Mouse (Mus musculus) embryonic facial prominence, embryonic 11.5 days (tissue): ENCODE results near the gene Fbxo41. TPM values are rescaled to one million over a fixed set of nuclear protein-coding genes. Genes with fewer than 3 reads are reported as not detected.
A peak's percentile ranks its signal among the peaks of the same experiment; 100 is the strongest.

Source experiments
- ATAC-seq: fragments of 200-750 bp; cut with Nextera tagmentation; replicated peaks from 2 replicates; pipeline ENCODE4 v1.8.0; 2017; ENCODE audit warnings: low read depth; ENCODE audit not compliant: insufficient number of reproducible peaks, low FRiP score, low TSS enrichment
- DNase-seq: peaks from one replicate; pipeline ENCODE4 v3.0.0-alpha.2; 2015; ENCODE audit warnings: low spot score
- H3K27ac ChIP-seq: fragments of 300-500 bp; sonication (generic); replicated peaks from 2 replicates; pipeline ENCODE4 v1.5.1; 2014; ENCODE audit warnings: mild to moderate bottlenecking, low read depth, low read length, control low read depth
- H3K27me3 ChIP-seq: fragments of 300-500 bp; sonication (generic); 2 replicates; pipeline ENCODE4 v1.6.1; 2014; ENCODE audit warnings: mild to moderate bottlenecking, low read length, moderate library complexity, mixed read lengths; ENCODE audit not compliant: control insufficient read depth, insufficient read depth
- H3K36me3 ChIP-seq: fragments of 300-500 bp; sonication (generic); replicated peaks from 2 replicates; pipeline ENCODE4 v1.6.1; 2014; ENCODE audit warnings: low read depth, mild to moderate bottlenecking, low read length, moderate library complexity, mixed read lengths; ENCODE audit not compliant: control insufficient read depth, insufficient read depth
- H3K4me1 ChIP-seq: fragments of 300-500 bp; sonication (generic); 2 replicates; pipeline ENCODE4 v1.6.1; 2014; ENCODE audit warnings: low read length, mixed read lengths; ENCODE audit not compliant: control insufficient read depth, insufficient read depth
- H3K4me2 ChIP-seq: fragments of 300-500 bp; sonication (generic); 2 replicates; pipeline ENCODE4 v1.6.1; 2014; ENCODE audit warnings: low read depth, mild to moderate bottlenecking, control low read depth, low read length, moderate library complexity
- H3K4me3 ChIP-seq: fragments of 300-500 bp; sonication (generic); 2 replicates; pipeline ENCODE4 v1.5.1; 2014; ENCODE audit warnings: low read depth, low read length, control low read depth
- H3K9ac ChIP-seq: fragments of 300-500 bp; sonication (generic); replicated peaks from 2 replicates; pipeline ENCODE4 v1.6.1; 2014; ENCODE audit warnings: mild to moderate bottlenecking, control low read depth, low read length
- H3K9me3 ChIP-seq: fragments of 300-500 bp; sonication (generic); replicated peaks from 2 replicates; pipeline ENCODE4 v1.6.1; 2016; ENCODE audit warnings: mild to moderate bottlenecking, low read length, inconsistent platforms, mixed read lengths; ENCODE audit not compliant: control insufficient read depth
- WGBS: fragments of 180-500 bp; shearing (Covaris S2); extraction: QIAGEN DNeasy Blood & Tissue Kit; methylation state at CpG from one replicate; pipeline ENCODE4 v1.1.7; 2014; 5-methylcytosine and 5-hydroxymethylcytosine counted together
- polyA plus RNA-seq: library from polyadenylated mRNA; unstranded; fragments of >200 nt; fragmentation: Nextera tagmentation; extraction: Ambion mirVana; gene quantifications from 2 replicates; pipeline ENCODE4 v1.2.1, GENCODE M21; 2014

The Fbxo41 gene
- polyA plus RNA-seq, 1 experiment from 2014 or later, result 0.35 TPM

GRCm38 (mm10) chr6:85472542-85472941 lies 30.3 kb downstream of the Fbxo41 start:
- ATAC-seq (no peak), DNase-seq (no peak)
- 53% methylated on average over 5 of the region's 5 CpGs for WGBS
- peaks cover 1% of the 10 kb centered on the region; the same call in 1 of the 2 replicates for H3K27me3 ChIP-seq
- no peaks in the 10 kb centered on the region for H3K4me1 ChIP-seq
- no peak overlapping the region for H3K27ac ChIP-seq
- H3K9ac ChIP-seq, result no peak overlapping the region
- no peak overlapping the region for H3K4me3 ChIP-seq
- no peaks in the 10 kb centered on the region for H3K9me3 ChIP-seq
- H3K36me3 ChIP-seq, result peaks cover 7% of the 10 kb centered on the region
- no peak overlapping the region for H3K4me2 ChIP-seq

- H3K9me3 ChIP-seq, result no peaks in the 10 kb centered on the region
- no peak overlapping the region for H3K4me3 ChIP-seq
- ATAC-seq (no peak), DNase-seq (no peak)
- H3K9ac ChIP-seq, result no peak overlapping the region
- no peak overlapping the region for H3K4me2 ChIP-seq
- H3K36me3 ChIP-seq, result peaks cover 7% of the 10 kb centered on the region
- WGBS, result 60% methylated on average over 8 of the region's 8 CpGs
- H3K27me3 ChIP-seq, result no peaks in the 10 kb centered on the region
- H3K4me1 ChIP-seq, result no peaks in the 10 kb centered on the region
- H3K27ac ChIP-seq, result no peak overlapping the region
Observed at GRCm38 (mm10) chr6:85471962-85472361, 30.8 kb downstream of the Fbxo41 start.

GRCm38 (mm10) chr6:85469660-85470430 lies 32.9 kb downstream of the Fbxo41 start:
- no peak overlapping the region for H3K4me3 ChIP-seq
- H3K4me1 ChIP-seq, result no peaks in the 10 kb centered on the region
- no peak overlapping the region for H3K27ac ChIP-seq
- DNase-seq, result no peak
- no peak overlapping the region for H3K4me2 ChIP-seq
- H3K9ac ChIP-seq, result no peak overlapping the region
- H3K27me3 ChIP-seq, result no peaks in the 10 kb centered on the region
- H3K9me3 ChIP-seq, result no peaks in the 10 kb centered on the region
- no peak for ATAC-seq
- H3K36me3 ChIP-seq, result peaks cover 14% of the 10 kb centered on the region
- 79% methylated on average over 5 of the region's 5 CpGs for WGBS

GRCm38 (mm10) chr6:85465381-85465780 lies 37.4 kb downstream of the Fbxo41 start:
- no peak overlapping the region for H3K4me3 ChIP-seq
- ATAC-seq (no peak), DNase-seq (peak; percentile 35)
- H3K36me3 ChIP-seq, result peaks cover 24% of the 10 kb centered on the region
- H3K9me3 ChIP-seq, result no peaks in the 10 kb centered on the region
- no peak overlapping the region for H3K4me2 ChIP-seq
- no peaks in the 10 kb centered on the region for H3K27me3 ChIP-seq
- H3K27ac ChIP-seq, result no peak overlapping the region
- H3K4me1 ChIP-seq, result no peaks in the 10 kb centered on the region
- no peak overlapping the region for H3K9ac ChIP-seq

- Histone ChIP-seq H3K9me3 (no peaks in the 10 kb centered on the region), H3K4me2 (no peak overlapping the region), H3K27ac (no peak overlapping the region), H3K9ac (no peak overlapping the region), H3K4me1 (no peaks in the 10 kb centered on the region), H3K36me3 (peaks cover 9% of the 10 kb centered on the region), H3K27me3 (no peaks in the 10 kb centered on the region), H3K4me3 (no peak overlapping the region)
- no peak for ATAC-seq
- 86% methylated on average over 2 of the region's 2 CpGs for WGBS
- DNase-seq, result no peak
Observed at GRCm38 (mm10) chr6:85459621-85460020, 43.2 kb downstream of the Fbxo41 start.

- Histone ChIP-seq H3K27me3 (no peaks in the 10 kb centered on the region), H3K9ac (peak overlapping the region; percentile 95), H3K9me3 (no peaks in the 10 kb centered on the region), H3K4me3 (peak overlapping the region; percentile 85), H3K4me2 (peak overlapping the region; percentile 87), H3K27ac (no peak overlapping the region), H3K4me1 (peaks cover 5% of the 10 kb centered on the region; the same call in 1 of the 2 replicates), H3K36me3 (no peaks in the 10 kb centered on the region)
- no peak for DNase-seq
- 12% methylated on average over 7 of the region's 7 CpGs for WGBS
- no peak for ATAC-seq
Observed at GRCm38 (mm10) chr6:85452816-85453215, 50.0 kb downstream of the Fbxo41 start.

- no peaks in the 10 kb centered on the region for H3K9me3 ChIP-seq
- H3K4me2 ChIP-seq, result peak overlapping the region; percentile 87
- peaks cover 5% of the 10 kb centered on the region; the same call in 1 of the 2 replicates for H3K4me1 ChIP-seq
- DNase-seq, result no peak
- H3K27ac ChIP-seq, result peak overlapping the region; percentile 87
- no peaks in the 10 kb centered on the region for H3K36me3 ChIP-seq
- H3K9ac ChIP-seq, result peak overlapping the region; percentile 95
- peak; percentile 20; the same call in 1 of the 2 replicates for ATAC-seq
- peak overlapping the region; percentile 85 for H3K4me3 ChIP-seq
- no peaks in the 10 kb centered on the region for H3K27me3 ChIP-seq
- 0% methylated on average over 15 of the region's 15 CpGs for WGBS
Observed at GRCm38 (mm10) chr6:85452411-85452665, 50.5 kb downstream of the Fbxo41 start.

- Histone ChIP-seq H3K4me2 (peak within 1 kb of the TSS; percentile 87), H3K4me3 (peak within 1 kb of the TSS; percentile 85), H3K27ac (peak within 1 kb of the TSS; percentile 87), H3K36me3 (no peaks in the 10 kb centered on the region), H3K9ac (peak within 1 kb of the TSS; percentile 95), H3K27me3 (no peaks in the 10 kb centered on the region), H3K4me1 (peaks cover 5% of the 10 kb centered on the region; the same call in 1 of the 2 replicates), H3K9me3 (no peaks in the 10 kb centered on the region)
- ATAC-seq (peak; percentile 91), DNase-seq (peak; percentile 100)
- WGBS, result under 1% methylated on average over 54 of the region's 54 CpGs
Observed at GRCm38 (mm10) chr6:85451664-85452410, 51.0 kb downstream of the Fbxo41 start, which contains the start of gene Pradc1. Gene Pradc1 (minus strand): TSS chr6:85451970.
